Mouse (Mus musculus): ENCODE results near the gene Nr2e1.

GRCm38 (mm10) chr10:42518363-42518762, 65.1 kb downstream of the Nr2e1 start:
- TF ChIP-seq CTCF (IDR thresholded peaks at IDR 0.05; ENCODE audit: control insufficient read depth, insufficient read depth, insufficient replicate concordance, low read depth, low read length) (no peak), POLR2A (IDR thresholded peaks at IDR 0.05; ENCODE audit: control insufficient read depth, low read depth, low read length) (no peak)

Data from testis, adult 2 months (tissue).